Mouse (Mus musculus) heart, adult 18-20 months (tissue): ENCODE data around the gene Abhd17a. TPM values are rescaled to one million over a fixed set of nuclear protein-coding genes. Genes with fewer than 3 reads are reported as not detected.
A peak's percentile ranks its signal among the peaks of the same experiment; 100 is the strongest.

ENCODE experiments used
- DNase-seq, 2 experiments: peaks; one replicate each; pipeline ENCODE4 v3.0.0; 2021 to 2022; ENCODE audit warnings: mixed read lengths in 1 of 2
- total RNA-seq, 2 experiments: library from RNA; stranded (reverse); gene quantifications; 2 replicates each; pipeline ENCODE4 v1.2.3; 2021

The Abhd17a gene
- total RNA-seq, 2 experiments from 2014 or later: 40.6 to 44.8 TPM

- peak; percentile 98 to 99 for DNase-seq
Observed at GRCm38 (mm10) chr10:80577195-80578130, 12.7 kb downstream of the Abhd17a start, which contains the start of gene Klf16. Gene Klf16 (minus strand): TSS chr10:80577321.

DNA sequence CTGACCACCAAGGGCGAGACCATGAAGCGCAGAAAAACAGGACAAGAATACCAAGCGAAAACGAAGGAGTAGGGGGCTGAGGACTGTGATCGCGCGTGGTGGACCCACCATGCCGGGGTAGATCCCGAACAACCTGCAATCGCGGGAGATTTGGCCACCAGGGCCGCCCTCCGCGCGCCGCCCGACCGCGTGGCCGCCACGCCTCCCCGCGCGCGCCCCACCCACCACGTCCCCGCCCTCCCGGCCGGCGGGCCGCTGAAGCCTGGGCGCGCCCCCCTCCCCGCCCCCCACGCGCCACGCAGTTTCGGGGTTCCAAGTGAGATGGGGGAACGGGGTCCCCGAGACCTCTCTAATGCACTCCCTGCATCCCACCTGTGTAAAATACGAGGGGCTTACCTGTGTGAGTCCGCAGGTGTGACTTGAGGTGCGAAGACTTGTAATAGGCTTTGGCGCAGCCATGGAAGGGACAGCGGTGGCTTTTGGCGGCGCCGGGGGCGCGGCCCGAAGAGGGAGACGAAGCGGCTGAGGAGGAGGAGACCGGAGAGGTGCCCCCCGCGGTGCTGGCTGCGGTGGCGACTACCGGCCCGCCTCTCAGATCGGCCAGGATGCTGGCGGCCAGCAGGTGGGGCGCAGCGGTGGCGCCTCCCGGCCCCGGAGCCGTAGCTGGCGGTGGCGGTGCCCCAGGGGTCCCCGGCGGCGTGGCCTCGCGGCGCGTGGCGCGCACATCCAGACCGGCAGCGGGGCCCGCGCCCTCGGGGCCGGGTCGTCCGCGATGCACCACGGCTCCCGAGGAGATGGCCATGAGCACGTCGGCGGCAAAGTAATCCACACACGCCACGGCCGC, 13.6 kb downstream of the Abhd17a start:
- peak; percentile 55 to 61 for DNase-seq

DNA sequence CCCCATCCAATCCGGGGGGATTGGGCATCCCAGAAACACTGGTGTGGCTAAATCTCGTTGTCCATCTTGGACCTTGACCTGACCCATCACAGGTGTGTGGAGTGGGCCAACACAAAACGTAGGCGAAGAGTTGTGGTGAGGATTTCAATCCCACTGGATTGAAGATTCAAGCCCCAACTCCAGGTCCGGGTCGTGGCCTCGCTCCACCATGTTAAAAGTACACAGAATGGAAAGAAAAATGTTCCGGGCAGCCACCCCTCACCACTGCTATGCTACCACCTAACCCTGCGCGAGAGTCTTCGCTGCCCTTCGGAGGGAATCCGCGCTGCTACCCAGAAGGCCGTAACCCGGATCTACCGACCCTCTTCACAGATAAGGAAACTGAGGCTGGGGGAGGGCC, 14.2 kb downstream of the Abhd17a start:
- no peak for DNase-seq

DNA sequence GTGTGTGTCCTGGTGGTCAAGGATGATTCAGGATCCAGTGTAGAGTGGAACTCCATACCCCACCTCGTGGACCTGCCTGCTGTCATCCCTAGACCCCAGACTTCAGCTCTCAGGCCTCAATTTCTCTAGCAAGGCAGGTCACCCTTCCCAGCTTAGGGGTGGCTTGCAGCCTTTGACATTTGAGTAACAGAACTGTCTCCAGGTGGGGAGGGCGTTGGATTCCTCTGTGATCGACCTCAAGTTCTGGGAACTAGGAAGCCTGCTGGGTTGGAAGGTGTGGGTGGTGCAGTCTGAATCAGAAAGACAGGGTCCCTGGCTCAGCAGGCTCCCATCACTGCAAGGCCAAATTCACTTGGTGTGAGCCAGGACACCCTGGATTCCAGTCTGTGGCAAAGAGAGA, 15.2 kb downstream of the Abhd17a start:
- no peak for DNase-seq

DNA sequence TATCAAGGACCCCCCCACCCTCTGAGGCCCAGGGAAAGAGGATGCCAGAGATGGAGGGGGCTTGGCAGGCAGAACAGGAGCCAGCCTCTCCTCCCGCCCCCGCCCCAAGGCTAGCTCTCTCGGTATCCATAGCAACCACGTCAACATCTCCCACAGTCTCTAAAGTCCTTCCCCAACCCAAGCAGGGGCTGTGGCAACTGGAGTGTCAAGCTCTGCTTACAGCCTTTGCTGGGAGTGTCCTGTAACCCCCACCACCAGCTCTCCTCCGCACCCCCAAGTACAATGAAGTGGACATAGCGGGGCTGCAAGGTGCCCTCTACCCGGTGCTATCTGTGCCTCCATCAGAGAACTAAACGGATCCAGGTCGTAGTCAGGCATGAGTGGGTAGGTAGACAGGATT, 16.2 kb downstream of the Abhd17a start:
- DNase-seq: no peak

DNA sequence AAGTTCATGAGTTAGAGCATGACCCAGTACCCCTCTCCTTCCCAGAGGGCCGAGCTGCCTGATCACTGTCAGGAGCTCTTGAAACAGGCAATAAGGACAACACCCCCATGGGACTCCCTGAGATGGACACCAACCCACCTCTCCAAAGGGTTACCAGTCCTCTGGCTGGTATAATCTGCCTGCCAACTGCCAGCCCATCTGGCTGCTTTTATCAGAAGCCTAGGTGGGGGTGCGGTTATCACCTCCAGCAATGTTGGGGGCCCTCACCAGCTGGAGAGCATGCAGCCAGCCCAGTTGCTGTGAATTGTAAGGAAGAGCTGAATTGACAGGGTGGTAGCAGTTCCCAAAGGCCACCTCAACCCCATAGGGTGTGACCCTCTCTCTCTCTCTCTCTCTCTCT, 17.7 kb downstream of the Abhd17a start:
- DNase-seq: no peak

- DNase-seq: no peak
Observed at GRCm38 (mm10) chr10:80570871-80571836, 19.0 kb downstream of the Abhd17a start.

- DNase-seq: no peak
Observed at GRCm38 (mm10) chr10:80570419-80570818, 19.7 kb downstream of the Abhd17a start.

- peak; percentile 55 to 75 for DNase-seq
Observed at GRCm38 (mm10) chr10:80569664-80570066, 20.5 kb downstream of the Abhd17a start.

DNA sequence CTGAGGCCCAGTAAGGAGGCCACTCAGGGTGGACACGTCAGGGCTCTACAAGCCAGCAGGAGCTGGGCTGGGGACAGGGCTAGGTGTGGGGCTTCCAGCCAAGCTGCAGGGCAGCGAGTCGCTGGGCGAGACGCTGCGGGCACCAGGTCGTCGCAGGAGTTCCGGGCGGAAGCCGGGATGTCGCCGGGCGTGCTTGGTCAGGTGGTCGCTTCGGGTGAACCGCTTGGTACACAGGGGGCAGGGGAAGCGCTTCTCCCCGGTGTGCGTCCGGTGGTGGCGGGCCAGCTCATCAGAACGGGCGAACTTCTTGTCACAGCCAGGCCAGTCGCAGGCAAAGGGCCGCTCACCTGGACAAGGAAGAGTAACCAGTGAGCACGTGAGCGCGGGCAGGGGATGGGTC, 21.3 kb downstream of the Abhd17a start:
- no peak for DNase-seq

DNA sequence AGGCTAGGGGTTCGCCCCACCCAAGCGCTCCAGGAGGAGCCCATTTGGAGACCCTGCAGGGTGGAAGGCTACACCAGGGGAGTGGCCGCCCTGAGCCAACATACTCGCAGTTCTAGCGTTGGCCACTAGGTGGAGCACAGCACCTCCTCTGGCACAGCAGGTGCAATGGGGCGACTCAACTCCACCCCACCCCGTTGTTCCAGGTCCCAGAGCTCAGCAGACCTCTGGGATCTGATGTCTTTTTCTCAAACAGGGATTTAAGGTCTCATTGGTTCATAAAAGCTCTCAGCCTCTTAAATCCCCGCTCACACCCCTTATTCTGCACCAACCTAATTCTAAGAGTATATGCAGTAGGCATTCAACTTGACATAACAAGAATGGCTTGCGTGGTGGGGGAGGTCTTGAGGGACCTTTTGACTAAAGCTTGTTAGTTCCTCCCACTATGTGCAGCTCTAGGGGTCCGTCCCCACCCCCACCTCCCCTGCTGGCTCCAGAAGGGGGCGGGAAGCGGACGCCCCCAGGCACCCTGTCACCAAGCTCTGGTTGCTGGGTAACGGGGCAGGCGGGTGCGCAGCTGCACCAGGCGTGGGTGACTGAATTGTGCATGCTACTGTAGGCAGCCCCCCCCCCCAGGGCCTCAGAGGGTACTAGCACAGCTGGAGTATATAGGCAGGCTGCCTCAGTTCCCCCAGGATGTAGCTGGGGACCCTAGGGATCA, 23.6 kb downstream of the Abhd17a start:
- peak; percentile 80 to 93 for DNase-seq

GRCm38 (mm10) chr10:80561116-80561944, 28.8 kb downstream of the Abhd17a start, which contains the start of gene Rexo1:
Gene Rexo1 (minus strand): TSS chr10:80561560.
- DNase-seq: peak; percentile 95 to 98

- no peak for DNase-seq
Observed at GRCm38 (mm10) chr10:80560621-80561020, 29.5 kb downstream of the Abhd17a start.

DNA sequence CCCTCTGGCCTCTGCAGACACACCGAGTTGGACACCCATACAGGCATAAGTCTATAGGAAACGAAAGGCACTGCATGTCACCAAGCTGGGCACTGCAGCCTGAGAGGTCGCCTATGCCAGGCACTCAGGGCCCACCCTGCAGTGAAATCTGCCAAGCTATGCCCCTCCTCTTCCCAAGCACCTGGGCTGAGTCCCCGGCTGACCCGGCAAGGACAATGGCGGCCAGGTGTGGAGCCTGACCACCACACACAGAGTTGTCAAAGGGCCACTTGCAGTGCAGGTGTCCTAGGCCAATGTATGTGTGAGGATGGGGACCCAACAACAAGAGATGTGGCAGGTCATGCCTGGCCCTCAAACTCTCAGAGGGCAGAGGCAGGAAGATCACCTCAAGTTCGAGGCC, 30.7 kb downstream of the Abhd17a start:
- DNase-seq: no peak

DNA sequence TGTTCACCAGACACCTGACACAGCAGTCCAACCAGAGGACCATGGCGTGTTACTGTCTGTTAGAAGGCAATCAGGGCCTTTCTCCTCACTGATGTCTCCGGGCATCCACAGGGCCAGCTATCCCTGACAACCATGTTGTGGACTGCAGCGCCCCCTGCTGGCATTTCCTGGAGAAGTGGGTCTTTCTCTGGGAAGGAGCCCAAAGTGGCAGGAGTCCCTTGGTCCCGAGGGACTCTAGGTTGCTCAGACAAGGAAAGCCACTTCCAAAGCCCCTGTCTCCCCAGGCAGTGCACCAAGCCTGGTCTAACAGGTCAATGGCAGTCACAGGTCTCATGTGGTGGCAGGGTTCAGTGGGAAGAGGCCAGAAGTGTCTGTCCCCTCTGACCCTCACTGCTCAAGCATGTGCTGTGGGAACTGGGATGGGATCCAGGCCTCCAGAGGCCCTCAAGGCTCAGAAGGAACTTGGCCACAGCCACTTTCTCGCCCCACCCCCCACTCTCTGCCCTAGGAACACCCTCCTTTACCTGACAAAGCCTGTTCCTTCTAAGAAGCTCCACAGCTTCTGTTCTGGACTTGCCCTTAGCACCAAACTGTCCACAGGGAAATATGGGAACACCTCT, 32.7 kb downstream of the Abhd17a start:
- DNase-seq: peak; percentile 67 to 88

GRCm38 (mm10) chr10:80553997-80554396, 36.1 kb downstream of the Abhd17a start:
- DNase-seq: no peak

DNA sequence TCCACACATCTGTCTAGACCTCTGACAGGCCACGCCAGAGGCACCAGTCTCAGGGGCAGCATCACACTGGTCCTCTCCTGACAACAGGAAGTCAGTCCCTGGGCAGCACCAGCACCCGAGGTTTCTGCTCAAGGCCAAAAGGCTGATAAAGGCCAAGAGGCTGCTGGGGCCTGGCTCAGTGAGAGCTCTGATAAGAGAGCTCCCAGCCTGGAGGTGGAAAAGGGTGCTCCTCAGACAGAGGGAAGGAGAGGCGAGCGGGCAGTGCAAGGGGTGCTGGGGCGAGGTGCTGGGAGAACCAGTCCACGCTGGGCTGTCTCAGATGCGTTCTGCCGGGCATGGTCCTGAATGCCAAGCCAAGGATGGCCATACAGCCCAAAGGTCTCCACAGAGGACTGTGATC, 36.6 kb downstream of the Abhd17a start:
- no peak for DNase-seq

GRCm38 (mm10) chr10:80552364-80552763, 37.8 kb downstream of the Abhd17a start:
- DNase-seq: no peak

- DNase-seq: no peak
Observed at GRCm38 (mm10) chr10:80549279-80549678, 40.9 kb downstream of the Abhd17a start.
